Mouse (Mus musculus) 416B (cell line): ENCODE measurements around the gene Sap18b.
"Not testable (repeated sequence)": the region's sequence is repeated elsewhere in the genome, so short reads cannot be mapped to it uniquely, and the experiment has no call there.

Experiments
- DNase-seq: peaks from one replicate; pipeline ENCODE4 v3.0.0; 2011; ENCODE audit warnings: low read depth

Gene Sap18b

DNA sequence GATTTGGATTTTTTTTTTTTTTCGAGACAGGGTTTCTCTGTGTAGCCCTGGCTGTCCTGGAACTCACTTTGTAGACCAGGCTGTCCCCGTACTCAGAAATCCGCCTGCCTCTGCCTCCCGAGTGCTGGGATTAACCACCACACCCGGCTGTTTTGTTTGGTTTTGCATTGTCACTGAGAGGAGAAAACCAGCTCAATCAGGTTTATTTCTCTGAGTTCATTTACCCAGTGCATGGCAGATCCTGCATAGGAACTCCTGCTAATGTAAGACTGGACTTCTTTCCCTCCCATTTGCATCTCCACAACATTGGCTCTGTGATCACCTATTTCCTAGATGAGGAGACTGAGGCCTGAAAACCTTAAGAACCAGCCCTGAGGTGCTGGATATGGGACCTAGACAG is 3.0 kb upstream of the Sap18b start:
- no peak for DNase-seq

DNA sequence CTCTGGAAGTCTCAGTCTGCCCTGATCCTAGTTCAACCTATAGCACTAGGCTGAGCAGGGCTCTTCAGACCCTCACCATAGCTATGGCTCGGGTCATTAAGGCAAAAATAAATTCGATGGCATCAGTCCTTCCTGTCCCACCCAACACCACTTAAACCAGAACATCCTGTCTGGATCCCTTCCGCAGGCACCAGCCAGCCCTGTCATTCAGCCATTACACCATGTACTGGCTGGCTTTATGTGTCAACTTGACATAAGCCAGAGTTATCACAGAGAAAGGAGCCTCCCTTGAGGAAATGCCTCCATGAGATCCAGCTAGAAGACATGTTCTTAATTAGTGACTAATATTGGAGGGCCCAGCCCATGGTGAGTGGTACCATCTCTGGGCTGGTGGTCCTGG is 2.4 kb upstream of the Sap18b start:
- no peak for DNase-seq

DNA sequence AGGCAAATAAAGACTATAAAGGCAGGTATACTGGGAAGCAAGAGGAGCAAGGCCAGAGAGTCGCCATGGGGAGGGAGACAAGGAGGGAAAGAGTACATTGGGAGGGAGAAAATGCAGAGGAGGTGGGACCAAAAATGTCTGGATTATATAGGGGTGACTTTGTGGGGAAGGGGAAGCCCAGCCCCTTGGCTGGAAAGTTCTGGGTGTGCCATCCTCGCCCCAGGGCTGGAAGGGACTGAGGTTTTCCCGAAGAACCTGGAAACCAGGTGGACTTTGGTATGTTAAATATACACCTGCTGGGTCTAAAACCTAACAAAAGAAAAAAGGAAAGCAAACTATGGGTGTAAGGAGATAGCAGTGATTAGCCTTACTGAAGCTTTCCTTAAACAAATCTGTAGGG is 5.0 kb downstream of the Sap18b start:
- DNase-seq: no peak

DNA sequence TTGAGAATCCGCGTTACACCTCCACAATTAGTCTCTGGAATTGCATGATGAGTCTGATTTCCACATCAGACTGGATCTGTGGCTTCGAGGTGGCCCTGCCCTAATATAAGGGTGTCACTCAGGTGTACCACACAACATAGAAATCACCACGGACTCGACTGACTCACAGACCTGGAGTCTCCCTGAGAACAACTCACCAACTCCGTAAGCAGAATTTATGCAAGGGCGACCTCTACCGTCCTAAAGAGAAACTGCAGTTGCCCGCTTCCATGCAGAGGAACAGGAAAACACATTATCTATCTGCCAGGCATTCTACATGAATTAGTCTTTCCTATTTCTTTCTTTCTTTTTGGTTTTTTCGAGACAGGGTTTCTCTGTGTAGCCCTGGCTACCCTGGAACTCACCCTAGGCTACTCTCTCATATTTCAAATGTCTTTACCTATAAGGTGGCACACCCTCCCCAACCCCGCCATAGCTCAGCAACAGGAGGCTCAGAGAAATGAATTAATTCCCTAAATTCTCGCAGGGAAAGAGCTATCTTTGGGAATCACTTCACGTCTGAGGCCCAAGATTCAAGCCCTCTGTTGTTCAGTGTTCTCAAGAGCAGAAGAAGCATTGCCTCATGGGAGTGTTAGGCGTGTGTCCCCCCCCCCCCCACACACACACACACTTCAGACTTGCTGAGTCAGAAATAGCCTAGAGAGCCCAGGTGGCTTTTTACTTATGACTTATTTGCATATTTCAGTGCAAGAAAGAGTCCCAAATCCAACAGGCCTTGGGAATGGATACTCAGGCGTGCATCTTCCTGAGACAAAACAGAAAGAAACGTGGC is 7.7 kb downstream of the Sap18b start:
- peak; percentile 88 for DNase-seq

DNA sequence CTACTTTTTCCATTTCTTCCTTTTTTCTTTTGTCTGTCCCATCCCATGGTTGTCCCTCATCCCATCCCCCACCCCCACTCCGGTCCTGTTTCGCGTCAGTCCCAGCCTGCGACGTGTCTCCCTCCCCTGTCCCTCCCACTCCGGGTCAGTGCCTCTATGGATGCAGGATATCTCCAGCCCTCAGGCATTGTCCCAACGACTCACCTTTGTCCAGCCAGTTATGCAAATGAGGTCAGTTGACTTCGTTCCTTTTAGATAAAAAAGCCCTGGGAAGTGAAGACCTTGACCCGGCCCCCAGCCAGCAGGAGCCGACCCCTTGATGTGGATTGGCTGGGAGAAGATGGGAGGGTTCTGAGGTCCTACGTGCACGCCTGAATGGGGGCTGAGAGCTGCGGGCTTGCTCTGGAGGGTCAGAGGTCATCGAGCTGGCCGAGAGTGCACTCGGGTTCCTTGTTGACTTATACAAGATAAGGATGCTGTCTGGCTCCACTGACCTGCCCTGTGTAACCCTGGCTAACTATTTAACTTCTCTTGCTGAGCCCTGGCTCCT is 8.4 kb downstream of the Sap18b start:
- DNase-seq: peak; percentile 69

DNA sequence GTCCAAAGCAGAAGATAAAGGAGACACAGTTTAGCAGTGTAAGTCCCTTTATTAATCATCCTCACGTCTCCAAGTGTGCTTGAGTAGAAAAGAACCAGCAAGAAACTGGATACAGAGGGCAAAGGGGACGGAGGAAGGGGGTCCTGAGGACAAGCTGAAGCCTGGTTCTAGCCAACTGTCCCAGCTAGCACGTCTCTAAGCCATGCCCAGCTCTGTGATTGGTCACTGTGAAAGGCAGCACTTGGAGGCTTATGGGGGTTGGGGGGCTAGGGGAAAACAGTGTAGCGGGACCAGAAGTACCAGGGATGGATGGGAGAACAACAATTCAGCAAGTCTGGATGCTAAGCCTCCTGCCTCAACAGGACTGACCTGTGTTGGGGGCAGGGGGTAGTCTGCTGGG is 10.7 kb downstream of the Sap18b start:
- DNase-seq: no peak

DNA sequence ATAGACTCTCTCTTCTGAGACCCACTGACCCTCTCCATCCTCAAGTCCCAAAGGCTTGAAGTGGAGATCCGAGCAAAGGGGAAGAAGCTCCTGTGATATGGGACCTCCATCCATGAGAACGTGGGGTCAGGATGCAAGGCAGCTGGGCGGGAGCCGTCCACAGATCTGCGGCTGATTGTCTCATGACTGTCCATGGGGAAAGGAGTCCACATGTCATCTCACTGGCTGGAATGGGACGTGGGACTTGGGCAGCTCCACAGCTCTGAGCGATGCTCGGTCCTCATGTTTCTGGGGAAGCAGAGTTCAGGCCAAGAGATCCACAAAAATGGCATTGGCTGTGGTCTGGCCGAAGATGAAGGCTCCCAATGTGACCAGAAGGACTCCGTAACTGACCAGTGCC is 12.1 kb downstream of the Sap18b start:
- DNase-seq: no peak

DNA sequence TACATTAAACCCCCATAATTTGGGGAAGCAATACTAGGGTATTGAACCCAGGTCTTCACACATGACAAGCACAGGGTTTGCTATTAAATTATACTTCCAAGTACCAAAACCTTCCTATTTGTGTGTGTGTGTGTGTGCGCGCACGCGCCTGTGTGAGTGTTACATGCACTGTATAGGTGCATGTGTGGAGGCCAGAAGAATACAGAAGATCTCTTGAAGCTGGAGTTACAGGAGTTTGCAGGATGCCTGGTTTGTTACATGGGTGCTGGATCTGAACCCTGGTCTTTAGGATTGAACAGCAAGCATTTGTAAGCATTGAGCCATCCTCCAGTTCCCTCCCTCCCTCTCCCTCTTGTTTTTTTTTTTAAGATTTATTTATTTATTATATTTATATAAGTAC is 14.1 kb downstream of the Sap18b start:
- no peak for DNase-seq

DNA sequence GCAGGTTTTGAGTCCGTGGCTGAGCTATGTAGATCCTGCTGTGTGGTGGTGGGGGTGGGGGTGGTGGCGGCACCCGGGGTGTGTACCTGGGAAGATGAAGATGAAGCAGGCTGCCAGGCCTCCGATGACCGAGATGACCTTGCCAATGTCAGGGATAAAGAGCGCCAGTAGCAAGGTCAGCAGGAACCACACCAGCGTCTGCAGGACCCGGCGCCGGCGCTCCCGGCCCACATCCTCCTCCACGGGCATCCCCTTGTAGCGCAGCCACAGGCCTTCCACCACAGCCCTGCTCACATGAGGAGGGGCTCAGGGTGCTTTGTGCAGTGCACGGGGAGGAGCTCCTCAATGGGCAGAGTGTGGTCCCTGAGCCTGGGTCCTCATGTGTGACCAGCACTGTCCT is 16.3 kb downstream of the Sap18b start:
- DNase-seq: no peak

DNA sequence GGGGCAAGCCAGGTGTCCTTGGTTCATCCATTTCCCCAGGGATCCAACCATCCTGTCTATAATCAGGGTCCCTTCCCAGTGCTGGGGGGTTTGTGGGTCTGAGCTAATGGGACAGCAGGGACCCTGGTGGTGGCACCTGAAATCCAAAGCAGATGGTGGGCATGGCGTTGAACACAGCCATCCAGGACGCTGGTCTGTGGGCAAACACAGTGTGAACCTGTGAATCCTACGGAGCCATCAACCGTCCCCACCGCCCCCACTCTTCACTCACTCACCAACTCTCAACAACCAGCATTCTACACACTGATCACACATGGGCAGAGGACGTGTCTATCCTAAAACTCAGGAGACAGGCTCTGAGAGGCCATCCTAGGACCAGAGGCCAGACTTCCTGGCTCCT is 18.8 kb downstream of the Sap18b start:
- DNase-seq: no peak

DNA sequence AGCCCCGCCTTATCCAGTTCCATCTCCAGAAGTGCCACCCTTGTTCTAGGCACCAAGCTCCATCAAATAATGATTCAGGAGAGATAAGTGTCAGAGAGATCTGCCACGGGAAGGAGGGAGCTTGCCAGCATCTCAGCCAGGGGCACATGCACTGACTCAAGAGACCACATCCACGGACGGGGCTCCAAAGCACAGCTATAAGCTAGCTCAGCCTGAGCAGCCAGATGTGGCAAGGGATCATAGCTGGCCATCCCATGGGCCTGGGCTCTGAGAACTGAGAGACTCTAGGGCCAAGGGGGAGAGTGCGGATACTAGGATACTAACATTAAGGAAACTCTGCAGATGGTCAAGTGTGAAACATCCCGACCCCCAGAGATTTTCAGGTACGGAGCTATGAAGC is 19.9 kb downstream of the Sap18b start:
- no peak for DNase-seq

DNA sequence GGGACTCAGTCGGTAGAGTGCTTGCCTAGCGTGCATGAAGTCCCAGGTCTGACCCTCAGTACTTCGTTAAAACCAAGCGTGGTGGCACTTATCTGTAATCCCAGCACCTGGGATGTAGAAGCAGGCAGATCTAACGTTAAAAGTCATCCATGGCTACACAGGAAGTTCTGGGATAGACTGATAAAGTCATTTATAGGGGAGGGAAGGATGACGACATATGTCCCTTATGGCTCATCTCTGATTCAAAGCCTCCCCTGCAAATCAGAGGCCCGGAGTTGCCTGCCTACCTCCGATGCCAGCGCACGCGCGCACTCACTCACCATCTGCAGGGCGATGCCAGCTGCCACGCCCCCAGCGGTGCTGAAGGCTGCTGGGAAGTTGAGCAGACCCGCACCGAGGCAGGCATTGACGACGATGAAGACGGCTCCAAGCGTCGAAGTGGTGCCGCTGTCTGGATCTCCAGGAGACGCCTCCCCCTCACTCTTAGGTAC is 23.0 kb downstream of the Sap18b start:
- DNase-seq: peak; percentile 67

DNA sequence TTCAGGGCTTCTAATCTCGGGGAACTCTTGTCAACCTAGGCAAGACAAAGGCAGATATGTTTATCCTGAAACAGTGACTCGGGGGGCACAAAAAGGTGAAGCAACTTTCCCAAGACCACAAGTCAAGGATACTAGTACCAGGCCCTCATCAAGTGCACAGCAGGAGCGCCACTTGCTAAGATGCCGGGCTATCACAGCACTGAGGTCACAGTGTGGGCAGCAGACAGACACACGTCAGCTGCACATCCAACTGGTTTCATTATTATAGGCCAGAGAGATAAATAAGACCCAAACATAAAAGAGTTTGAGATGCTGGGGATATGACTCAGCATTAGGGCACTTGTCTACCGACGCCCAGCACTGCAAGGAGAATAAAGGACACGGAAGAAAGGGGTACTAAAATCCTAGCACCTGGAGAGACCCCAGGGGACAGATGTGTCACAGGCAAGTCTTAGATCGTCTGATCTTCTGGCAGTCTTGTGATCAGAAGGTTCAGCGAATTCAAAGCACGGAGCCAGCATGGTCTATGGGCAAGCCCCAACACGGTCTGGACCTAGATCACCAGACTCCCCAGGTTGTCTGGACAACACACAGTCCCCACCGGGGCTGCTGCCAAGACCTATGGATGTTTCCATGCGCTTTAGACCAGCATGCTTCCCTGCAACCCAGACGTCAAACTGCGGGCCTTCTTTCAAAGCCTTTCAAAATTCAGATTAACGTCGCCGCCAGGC is 23.8 kb downstream of the Sap18b start:
- DNase-seq: no peak

DNA sequence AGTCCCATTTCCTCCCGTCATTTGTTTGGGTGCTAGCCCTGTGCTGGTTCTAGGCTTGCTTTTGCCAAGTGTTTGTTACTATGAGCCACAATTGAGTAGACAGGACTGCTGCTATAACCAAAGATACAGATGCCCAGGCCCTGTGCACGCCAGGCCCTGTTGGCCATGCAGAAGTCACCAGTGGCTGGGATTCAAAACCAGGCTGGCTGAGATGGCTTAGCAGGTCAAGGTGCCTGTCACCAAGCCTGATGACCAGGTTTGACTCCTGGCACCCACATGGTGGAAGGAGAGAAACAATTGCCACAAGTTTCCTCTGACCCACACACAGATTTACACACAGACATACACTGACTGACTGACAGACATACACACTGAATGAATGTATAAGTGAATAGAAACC is 25.2 kb downstream of the Sap18b start:
- no peak for DNase-seq

DNA sequence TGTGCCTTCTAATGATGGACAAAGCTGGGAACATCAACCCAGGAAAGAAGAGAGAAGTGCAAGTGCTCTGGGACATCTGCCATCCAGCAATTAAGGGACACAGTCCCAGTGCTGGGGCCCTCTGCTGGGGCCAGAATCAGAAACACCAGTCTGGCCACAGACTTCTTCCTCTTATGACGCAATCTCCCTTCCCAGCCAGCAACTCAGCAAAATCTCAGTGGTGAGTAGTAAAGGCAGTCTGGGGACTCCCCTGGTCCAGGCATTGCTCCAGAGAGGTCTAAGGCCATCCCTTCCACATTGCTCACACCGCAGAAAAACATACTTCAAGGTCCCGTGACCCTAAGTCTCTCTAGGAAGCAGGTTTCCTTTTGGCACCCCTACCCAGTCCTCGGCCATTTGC is 27.1 kb downstream of the Sap18b start:
- peak; percentile 85 for DNase-seq

DNA sequence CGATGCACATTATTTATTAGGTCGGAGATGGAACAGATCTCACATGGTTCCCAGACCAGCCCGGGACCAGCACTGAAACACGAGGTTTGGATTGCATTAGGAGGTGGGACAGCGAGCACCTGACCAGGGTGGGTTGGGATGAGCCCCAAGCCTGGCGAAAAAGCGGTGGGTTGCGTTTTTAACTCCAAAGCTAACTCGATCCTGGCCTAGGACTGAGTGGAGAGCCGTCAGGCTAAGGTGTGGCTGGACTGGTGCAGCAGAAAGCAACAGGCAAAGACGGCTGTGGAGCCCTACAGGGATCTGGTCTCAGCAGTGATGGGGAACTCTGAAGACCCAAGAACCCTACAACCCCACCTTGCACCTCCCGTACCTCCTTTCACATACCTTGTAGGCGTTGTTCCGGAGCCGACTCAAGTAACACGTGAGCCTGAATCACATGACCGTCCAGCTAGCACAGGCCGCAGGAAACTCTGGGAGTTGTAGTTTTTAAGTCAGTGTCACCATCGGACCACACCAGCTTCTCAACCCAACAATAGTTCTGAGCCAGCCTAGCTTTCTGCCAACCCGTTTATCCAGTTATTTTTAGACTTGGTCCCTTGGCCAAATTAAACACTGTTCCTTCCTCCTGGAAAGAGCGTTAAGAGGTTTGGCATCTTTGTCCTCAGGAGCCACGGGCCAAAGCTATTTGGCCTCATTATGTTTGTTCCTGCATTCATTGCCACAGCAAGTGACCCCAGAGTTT is 28.1 kb downstream of the Sap18b start, which contains the start of gene Slc38a7:
Gene Slc38a7, minus strand, starts transcription at position 438 of the 742 bp plus-strand sequence.
- peak; percentile 81 for DNase-seq

DNA sequence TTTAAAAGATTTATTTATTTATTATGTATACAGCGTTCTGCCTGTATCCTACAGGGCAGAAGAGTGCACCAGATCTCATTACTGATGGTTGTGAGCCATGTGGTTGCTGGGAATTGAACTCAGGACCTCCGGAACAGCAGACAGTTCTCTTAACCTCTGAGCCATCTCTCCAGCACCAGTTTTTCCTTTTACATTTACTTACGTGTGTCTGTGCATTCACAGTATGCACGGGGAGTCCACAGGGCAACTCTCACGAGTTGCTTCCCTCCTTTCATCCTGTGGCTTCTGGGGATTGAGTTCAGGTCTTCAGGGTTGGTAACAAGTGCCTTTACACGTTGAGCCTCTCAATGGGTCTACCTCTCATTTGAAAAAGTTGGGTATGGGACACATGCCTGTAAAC is 29.0 kb downstream of the Sap18b start:
- DNase-seq: no peak

DNA sequence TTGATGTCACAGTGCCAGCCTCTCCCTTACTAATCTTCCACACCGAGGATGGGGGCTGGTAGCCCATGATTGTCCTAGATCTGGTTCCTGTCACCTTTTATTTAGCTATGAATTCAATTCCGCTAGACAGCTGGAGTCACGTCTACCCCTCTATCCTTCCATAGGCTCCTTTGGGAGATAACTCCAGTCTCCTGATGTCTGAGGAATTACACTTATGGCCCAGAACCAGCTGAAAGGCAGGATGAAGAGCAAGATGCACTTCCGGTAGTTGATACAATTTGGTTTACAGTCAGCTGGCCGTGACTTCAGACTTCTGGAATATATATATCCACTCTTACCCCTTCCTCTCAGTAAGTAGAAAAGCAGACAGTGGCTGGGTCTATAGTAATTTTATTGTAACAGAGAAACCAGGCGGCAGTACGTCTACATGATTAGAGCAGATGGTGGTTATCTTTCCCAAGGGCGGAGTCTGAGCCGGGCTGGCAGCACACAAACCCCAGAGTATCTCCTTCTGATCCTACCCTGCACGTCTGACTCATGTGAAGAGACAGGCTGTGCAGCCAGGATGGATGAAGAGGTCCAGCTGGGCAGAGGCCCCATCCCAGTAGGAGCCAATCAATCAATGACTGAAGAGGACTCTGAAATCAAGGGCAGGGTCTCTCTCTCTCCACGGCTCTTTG is 38.8 kb downstream of the Sap18b start:
- DNase-seq: not testable (repeated sequence)

DNA sequence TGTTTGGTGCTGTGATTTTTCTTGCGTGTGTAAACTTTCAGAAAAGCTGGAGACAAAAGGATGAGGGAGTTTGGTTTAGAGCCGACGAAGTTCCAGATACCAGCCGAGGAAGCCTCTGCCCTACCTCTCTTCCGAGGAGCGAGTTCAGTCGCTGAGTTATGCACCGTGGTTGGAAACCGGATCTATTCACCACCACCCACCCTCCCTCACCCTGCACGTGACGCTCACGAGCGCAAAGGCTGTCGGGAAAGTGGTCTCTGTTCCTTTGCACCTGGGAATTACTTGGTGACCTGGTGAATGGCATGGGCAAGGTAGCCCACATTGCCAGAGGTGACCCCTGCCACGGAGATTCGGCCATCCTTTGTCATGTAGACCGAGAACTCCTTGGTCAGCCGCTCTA is 39.7 kb downstream of the Sap18b start:
- DNase-seq: not testable (repeated sequence)

DNA sequence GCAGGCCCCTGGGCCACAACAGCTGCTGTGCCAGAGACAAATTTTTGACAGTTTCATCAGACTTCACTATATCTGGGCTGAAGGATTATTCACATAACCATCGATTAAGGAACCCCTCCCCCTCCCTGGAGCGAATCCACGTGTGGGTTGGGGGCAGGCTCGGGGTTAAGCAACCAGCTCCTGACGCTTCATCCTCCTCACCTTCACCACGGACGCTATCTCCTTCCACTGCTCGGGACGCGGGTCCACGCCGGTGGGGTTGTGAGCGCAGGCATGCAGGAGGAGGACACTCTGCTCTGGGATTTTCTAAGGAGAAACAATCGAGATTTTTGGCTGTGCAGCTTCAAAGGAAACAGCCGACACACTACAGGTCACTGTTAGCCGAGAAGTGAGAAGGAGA is 46.5 kb downstream of the Sap18b start:
- DNase-seq: no peak

DNA sequence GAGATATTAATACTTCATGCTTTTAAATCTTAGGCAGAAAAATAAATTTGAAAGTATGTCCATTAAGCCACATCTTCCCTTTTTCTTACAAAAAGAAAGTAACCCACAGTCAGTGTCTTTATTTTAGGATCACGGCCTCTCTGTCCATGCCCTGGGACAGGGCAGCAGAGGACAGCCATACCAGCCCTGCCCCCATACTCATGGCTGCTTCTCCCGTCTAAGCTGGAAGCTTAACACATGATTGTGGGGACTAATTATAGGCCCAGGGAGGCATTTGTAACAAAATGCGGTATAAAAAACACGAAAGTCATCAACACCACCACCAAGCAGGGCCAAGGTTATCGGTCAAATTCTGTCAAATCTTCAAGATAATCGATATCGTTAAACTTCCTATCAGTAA is 50.1 kb downstream of the Sap18b start:
- no peak for DNase-seq
